Mouse (Mus musculus) kidney, embryonic 16.5 days (tissue): ENCODE measurements at regions not wholly inside any gene's neighbourhood (a gene's known extent, or its start where the extent isn't known, plus 50 kb on each side); places are given as distances from the start of the nearest gene placed in this dataset.
A peak's percentile ranks its signal among the peaks of the same experiment; 100 is the strongest.

ENCODE experiments used
- ATAC-seq: fragments of 200-750 bp; cut with Nextera tagmentation; 2 replicates; pipeline ENCODE4 v1.8.0; 2017; ENCODE audit warnings: moderate TSS enrichment; ENCODE audit not compliant: low FRiP score, low TSS enrichment
- H3K27ac ChIP-seq: fragments of 300-500 bp; sonication (generic); 2 replicates; pipeline ENCODE4 v1.5.1; 2014; ENCODE audit warnings: low read length
- H3K27me3 ChIP-seq: fragments of 300-500 bp; sonication (generic); 2 replicates; pipeline ENCODE4 v1.6.1; 2014; ENCODE audit warnings: low read length, control low read depth, mixed read lengths; ENCODE audit not compliant: insufficient read depth
- H3K36me3 ChIP-seq: fragments of 300-500 bp; sonication (generic); 2 replicates; pipeline ENCODE4 v1.6.1; 2014; ENCODE audit warnings: low read length, control low read depth, mixed read lengths; ENCODE audit not compliant: insufficient read depth
- H3K4me1 ChIP-seq: fragments of 300-500 bp; sonication (generic); 2 replicates; pipeline ENCODE4 v1.6.1; 2014; ENCODE audit warnings: low read length, control low read depth, mixed read lengths; ENCODE audit not compliant: insufficient read depth
- H3K4me2 ChIP-seq: fragments of 300-500 bp; sonication (generic); replicated peaks from 2 replicates; pipeline ENCODE4 v1.6.1; 2014; ENCODE audit warnings: low read depth, low read length
- H3K4me3 ChIP-seq: fragments of 300-500 bp; sonication (generic); 2 replicates; pipeline ENCODE4 v1.5.1; 2014; ENCODE audit warnings: mild to moderate bottlenecking, low read length
- H3K9ac ChIP-seq: fragments of 300-500 bp; sonication (generic); replicated peaks from 2 replicates; pipeline ENCODE4 v1.6.1; 2014; ENCODE audit warnings: low read length
- H3K9me3 ChIP-seq: fragments of 300-500 bp; sonication (generic); 2 replicates; pipeline ENCODE4 v1.6.1; 2016; ENCODE audit warnings: low read length, control low read depth
- WGBS: fragments of 180-500 bp; shearing (Covaris S2); extraction: QIAGEN DNeasy Blood & Tissue Kit; methylation state at CpG from one replicate; pipeline ENCODE4 v1.1.7; 2014; 5-methylcytosine and 5-hydroxymethylcytosine counted together

DNA sequence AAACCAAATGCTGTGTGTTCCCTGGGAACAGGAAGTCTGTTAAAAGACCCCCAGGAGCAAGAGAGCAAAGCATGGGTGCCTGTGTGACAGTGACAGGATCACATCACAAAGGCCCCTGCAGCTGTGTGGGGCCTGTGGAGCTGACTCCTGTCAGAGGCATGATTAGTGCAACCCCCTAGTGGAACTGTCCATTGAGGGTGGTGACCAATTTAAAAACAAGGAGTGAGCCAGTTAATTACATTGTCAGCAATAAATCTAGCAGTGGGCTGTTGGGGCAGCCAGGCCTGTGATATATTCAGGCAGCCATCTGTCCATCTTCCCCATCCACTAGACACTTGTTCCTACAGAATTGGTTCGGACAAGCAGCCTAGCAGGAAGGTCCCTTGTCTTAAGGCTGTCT, 121.8 kb upstream of the Cxxc4 start:
- H3K27me3 ChIP-seq = no peaks in the 10 kb centered on the region
- ATAC-seq = peak; percentile 87
- WGBS = 22% methylated on average over 1 of the region's 1 CpGs

GRCm38 (mm10) chr3:134115007-134115406, 121.3 kb upstream of the Cxxc4 start:
- 92% methylated on average over 4 of the region's 4 CpGs for WGBS
- Histone ChIP-seq H3K4me2 (no peak overlapping the region), H3K36me3 (no peaks in the 10 kb centered on the region), H3K27me3 (no peaks in the 10 kb centered on the region), H3K27ac (no peak overlapping the region), H3K4me3 (no peak overlapping the region), H3K4me1 (no peaks in the 10 kb centered on the region), H3K9ac (no peak overlapping the region), H3K9me3 (no peaks in the 10 kb centered on the region)
- peak; percentile 39; the same call in 1 of the 2 replicates for ATAC-seq

More for the DNA sequence above, 121.8 kb upstream of the Cxxc4 start:
- Histone ChIP-seq H3K4me3 (no peak overlapping the region), H3K9me3 (no peaks in the 10 kb centered on the region), H3K4me2 (no peak overlapping the region), H3K36me3 (no peaks in the 10 kb centered on the region), H3K27ac (no peak overlapping the region), H3K9ac (no peak overlapping the region), H3K4me1 (no peaks in the 10 kb centered on the region)

DNA sequence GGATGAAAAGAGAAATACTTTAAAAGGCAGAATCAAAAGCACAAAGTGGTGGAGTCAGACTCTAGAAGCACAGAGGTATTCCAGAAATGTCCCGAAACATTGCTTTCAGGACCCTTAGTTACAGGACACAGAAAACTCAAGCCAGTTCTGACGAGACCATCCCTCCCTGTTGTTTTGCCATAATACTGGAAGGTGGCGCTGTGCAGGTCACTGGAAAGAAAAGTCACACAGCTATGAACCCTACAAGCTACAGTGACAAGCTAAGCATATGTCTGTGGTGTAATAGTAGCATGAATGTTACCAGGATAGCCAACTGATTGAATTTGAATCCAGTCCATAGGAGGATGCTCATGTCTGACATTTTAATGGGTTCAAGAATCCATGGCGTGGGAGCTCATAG, 117.4 kb upstream of the Cxxc4 start:
- Histone ChIP-seq H3K4me3 (no peak overlapping the region), H3K9me3 (no peaks in the 10 kb centered on the region), H3K9ac (no peak overlapping the region), H3K27ac (no peak overlapping the region), H3K4me1 (no peaks in the 10 kb centered on the region), H3K4me2 (no peak overlapping the region), H3K27me3 (no peaks in the 10 kb centered on the region), H3K36me3 (no peaks in the 10 kb centered on the region)
- ATAC-seq = no peak
- 75% methylated on average over 4 of the region's 4 CpGs for WGBS

GRCm38 (mm10) chr3:134124982-134125381, 111.3 kb upstream of the Cxxc4 start:
- no peaks in the 10 kb centered on the region for H3K36me3 ChIP-seq
- H3K4me3 ChIP-seq = no peak overlapping the region
- no peaks in the 10 kb centered on the region for H3K27me3 ChIP-seq
- H3K9me3 ChIP-seq = no peaks in the 10 kb centered on the region
- no peak overlapping the region for H3K4me2 ChIP-seq
- no peak for ATAC-seq
- H3K27ac ChIP-seq = no peak overlapping the region
- no peaks in the 10 kb centered on the region for H3K4me1 ChIP-seq
- H3K9ac ChIP-seq = no peak overlapping the region

DNA sequence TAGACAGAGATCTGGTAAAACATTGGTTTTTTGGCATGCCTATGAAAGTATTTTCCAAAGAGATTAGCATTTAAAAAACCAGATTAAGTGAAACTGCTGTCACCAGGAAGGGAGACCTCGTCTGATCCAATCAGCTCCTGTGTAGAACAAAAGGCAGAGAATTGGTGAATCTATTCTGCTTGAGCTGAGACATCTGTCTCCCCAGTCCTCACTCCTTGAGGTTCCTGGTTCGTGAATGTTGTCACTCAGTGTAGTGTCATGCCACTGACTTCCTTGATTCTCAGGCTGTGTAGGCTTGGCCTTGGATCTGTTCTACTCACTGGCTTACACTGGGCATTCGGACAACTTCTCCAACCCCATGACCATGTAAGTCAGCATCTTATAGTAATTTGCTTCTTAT, 105.9 kb upstream of the Cxxc4 start:
- no peaks in the 10 kb centered on the region for H3K9me3 ChIP-seq
- no peak overlapping the region for H3K4me2 ChIP-seq
- H3K27ac ChIP-seq = no peak overlapping the region
- 68% methylated on average over 3 of the region's 3 CpGs for WGBS
- no peak overlapping the region for H3K4me3 ChIP-seq
- ATAC-seq = no peak
- no peak overlapping the region for H3K9ac ChIP-seq
- H3K27me3 ChIP-seq = no peaks in the 10 kb centered on the region
- H3K4me1 ChIP-seq = no peaks in the 10 kb centered on the region
- no peaks in the 10 kb centered on the region for H3K36me3 ChIP-seq

- no peak for ATAC-seq
- Histone ChIP-seq H3K9me3 (no peaks in the 10 kb centered on the region), H3K36me3 (no peaks in the 10 kb centered on the region), H3K4me3 (no peak overlapping the region), H3K9ac (no peak overlapping the region), H3K27me3 (no peaks in the 10 kb centered on the region), H3K4me1 (0 out of 2 replicates have a peak, but pooled peaks cover 4% of the 10 kb centered on the region), H3K27ac (no peak overlapping the region), H3K4me2 (peak overlapping the region; percentile 34)
- WGBS = 6% methylated on average over 7 of the region's 7 CpGs
Observed at GRCm38 (mm10) chr3:134145251-134145650, 91.0 kb upstream of the Cxxc4 start.

DNA sequence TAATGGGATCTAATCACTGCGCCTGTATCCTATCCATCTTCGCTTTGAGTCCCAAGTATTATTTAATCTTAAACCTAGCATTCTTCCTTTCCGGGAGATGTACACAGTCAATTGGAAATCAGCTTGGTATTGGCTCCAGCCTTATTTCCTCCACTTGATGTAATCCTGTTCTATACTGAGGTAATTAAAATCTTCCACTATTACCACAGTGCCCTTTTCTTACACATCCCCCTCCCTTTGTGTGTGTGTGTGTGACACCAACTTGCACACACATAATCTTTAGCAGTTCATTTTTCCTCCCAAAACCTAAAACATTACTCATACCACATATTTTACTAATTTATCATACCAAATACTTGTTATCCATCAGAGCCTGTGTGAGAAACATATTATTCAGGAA, 90.3 kb upstream of the Cxxc4 start:
- WGBS = 91% methylated on average over 3 of the region's 3 CpGs
- H3K9me3 ChIP-seq = no peaks in the 10 kb centered on the region
- H3K27me3 ChIP-seq = no peaks in the 10 kb centered on the region
- no peak overlapping the region for H3K9ac ChIP-seq
- H3K27ac ChIP-seq = no peak overlapping the region
- 0 out of 2 replicates have a peak, but pooled peaks cover 4% of the 10 kb centered on the region for H3K4me1 ChIP-seq
- H3K36me3 ChIP-seq = no peaks in the 10 kb centered on the region
- H3K4me3 ChIP-seq = no peak overlapping the region
- H3K4me2 ChIP-seq = no peak overlapping the region
- ATAC-seq = 0 out of 2 replicates have a peak, but pooled peaks have one; percentile 46

DNA sequence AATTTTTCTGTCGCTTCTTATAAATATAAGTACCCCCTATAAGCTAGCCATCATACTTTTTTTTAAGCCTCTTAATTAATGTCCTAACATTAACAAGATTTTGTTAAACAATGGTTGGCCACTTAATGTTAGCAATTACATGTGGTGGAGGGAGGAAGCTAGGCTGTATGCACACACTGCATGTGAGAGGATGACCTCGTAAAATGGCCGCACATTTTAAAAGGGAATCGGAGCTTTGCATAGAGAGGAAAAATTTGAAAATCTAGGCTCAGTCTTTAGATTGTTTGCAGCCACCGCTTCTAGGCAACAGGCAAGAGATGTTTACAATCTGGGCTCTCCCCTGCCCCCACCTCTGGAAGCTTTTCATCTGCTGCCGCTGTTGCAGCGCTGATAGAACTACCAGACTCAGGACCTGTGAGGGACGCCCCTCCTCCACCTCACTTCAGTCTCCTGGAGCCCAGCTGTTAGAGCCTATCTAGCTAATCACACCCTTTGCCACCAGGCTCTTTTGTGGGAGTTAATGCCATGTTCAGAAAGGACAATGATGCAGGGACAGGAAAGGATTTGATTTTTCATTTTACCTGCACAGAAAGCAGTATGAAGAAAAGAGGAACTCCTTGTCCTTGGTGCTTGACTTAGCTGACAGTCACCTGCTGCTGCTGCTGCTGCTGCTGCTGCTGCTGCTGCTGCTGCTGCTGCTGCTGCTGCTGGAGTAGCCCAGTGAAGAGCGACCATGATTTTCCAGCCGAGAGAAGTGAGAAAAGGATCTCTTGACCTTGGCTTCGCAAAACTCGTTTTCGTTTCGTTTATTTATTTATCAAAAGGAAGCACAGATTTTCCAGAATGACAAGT, 89.7 kb upstream of the Cxxc4 start:
- peak overlapping the region; percentile 56; the same call in 1 of the 2 replicates for H3K9ac ChIP-seq

GRCm38 (mm10) chr3:134162288-134162687, 74.0 kb upstream of the Cxxc4 start:
- Histone ChIP-seq H3K9me3 (no peaks in the 10 kb centered on the region; the same call in 1 of the 2 replicates), H3K4me1 (no peaks in the 10 kb centered on the region), H3K27ac (no peak overlapping the region), H3K9ac (no peak overlapping the region), H3K36me3 (no peaks in the 10 kb centered on the region), H3K4me2 (no peak overlapping the region), H3K27me3 (no peaks in the 10 kb centered on the region), H3K4me3 (no peak overlapping the region)
- ATAC-seq = no peak
- WGBS = 84% methylated on average over 5 of the region's 5 CpGs

More for the DNA sequence above, 89.7 kb upstream of the Cxxc4 start:
- Histone ChIP-seq H3K4me1 (0 out of 2 replicates have a peak, but pooled peaks cover 4% of the 10 kb centered on the region), H3K36me3 (no peaks in the 10 kb centered on the region), H3K4me2 (peak overlapping the region; percentile 59), H3K9me3 (no peaks in the 10 kb centered on the region), H3K4me3 (peak overlapping the region; percentile 42), H3K27me3 (no peaks in the 10 kb centered on the region), H3K27ac (no peak overlapping the region)
- peak; percentile 94 for ATAC-seq
- WGBS = 17% methylated on average over 14 of the region's 14 CpGs

GRCm38 (mm10) chr3:134169922-134170321, 66.4 kb upstream of the Cxxc4 start:
- H3K27me3 ChIP-seq = no peaks in the 10 kb centered on the region
- WGBS = 33% methylated on average over 1 of the region's 1 CpGs
- H3K9me3 ChIP-seq = no peaks in the 10 kb centered on the region; the same call in 1 of the 2 replicates

More at GRCm38 (mm10) chr3:134169922-134170321, 66.4 kb upstream of the Cxxc4 start:
- no peak for ATAC-seq
- no peak overlapping the region for H3K4me2 ChIP-seq
- H3K36me3 ChIP-seq = no peaks in the 10 kb centered on the region
- no peak overlapping the region for H3K4me3 ChIP-seq
- H3K9ac ChIP-seq = no peak overlapping the region
- no peaks in the 10 kb centered on the region for H3K4me1 ChIP-seq
- H3K27ac ChIP-seq = no peak overlapping the region
